Mouse (Mus musculus) liver, embryonic 16.5 days (tissue): ENCODE data around the gene Syt6. TPM values are rescaled to one million over a fixed set of nuclear protein-coding genes. Genes with fewer than 3 reads are reported as not detected.

Experiments
- ATAC-seq: fragments of 200-750 bp; cut with Nextera tagmentation; 2 replicates; pipeline ENCODE4 v1.8.0; 2017; ENCODE audit warnings: low read depth, mild to moderate bottlenecking, moderate number of reproducible peaks, moderate library complexity
- H3K27ac ChIP-seq: fragments of 300-500 bp; sonication (generic); 2 replicates; pipeline ENCODE4 v1.5.1; 2014; ENCODE audit warnings: mild to moderate bottlenecking, low read length
- H3K27me3 ChIP-seq: fragments of 300-500 bp; sonication (generic); 2 replicates; pipeline ENCODE4 v1.6.1; 2014; ENCODE audit warnings: low read depth, low read length, mixed read lengths; ENCODE audit not compliant: control insufficient read depth, insufficient read depth
- H3K36me3 ChIP-seq: fragments of 300-500 bp; sonication (generic); 2 replicates; pipeline ENCODE4 v1.6.1; 2014; ENCODE audit warnings: mild to moderate bottlenecking; ENCODE audit not compliant: control insufficient read depth, insufficient read depth
- H3K4me1 ChIP-seq: fragments of 300-500 bp; sonication (generic); 2 replicates; pipeline ENCODE4 v1.6.1; 2014; ENCODE audit warnings: low read depth, low read length, mixed read lengths; ENCODE audit not compliant: control insufficient read depth
- H3K4me2 ChIP-seq: fragments of 300-500 bp; sonication (generic); 2 replicates; pipeline ENCODE4 v1.6.1; 2014; ENCODE audit warnings: low read depth, low read length, mixed read lengths
- H3K4me3 ChIP-seq: fragments of 300-500 bp; sonication (generic); 2 replicates; pipeline ENCODE4 v1.5.1; 2014; ENCODE audit warnings: low read depth, mild to moderate bottlenecking, low read length
- H3K9ac ChIP-seq: fragments of 300-500 bp; sonication (generic); 2 replicates; pipeline ENCODE4 v1.6.1; 2014; ENCODE audit warnings: low read depth, low read length
- H3K9me3 ChIP-seq: fragments of 300-500 bp; sonication (generic); replicated peaks from 2 replicates; pipeline ENCODE4 v1.6.1; 2016; ENCODE audit warnings: low read length; ENCODE audit not compliant: control insufficient read depth
- WGBS: fragments of 180-500 bp; shearing (Covaris S2); extraction: QIAGEN DNeasy Blood & Tissue Kit; methylation state at CpG from one replicate; pipeline ENCODE4 v1.1.7; 2014; ENCODE audit not compliant: insufficient replicate concordance; 5-methylcytosine and 5-hydroxymethylcytosine counted together
- polyA plus RNA-seq: library from polyadenylated mRNA; unstranded; fragments of >200 nt; fragmentation: Nextera tagmentation; extraction: Ambion mirVana; gene quantifications from 2 replicates; pipeline ENCODE4 v1.2.1, GENCODE M21; 2015

Gene Syt6
- polyA plus RNA-seq, 1 experiment from 2014 or later, result not detected

DNA sequence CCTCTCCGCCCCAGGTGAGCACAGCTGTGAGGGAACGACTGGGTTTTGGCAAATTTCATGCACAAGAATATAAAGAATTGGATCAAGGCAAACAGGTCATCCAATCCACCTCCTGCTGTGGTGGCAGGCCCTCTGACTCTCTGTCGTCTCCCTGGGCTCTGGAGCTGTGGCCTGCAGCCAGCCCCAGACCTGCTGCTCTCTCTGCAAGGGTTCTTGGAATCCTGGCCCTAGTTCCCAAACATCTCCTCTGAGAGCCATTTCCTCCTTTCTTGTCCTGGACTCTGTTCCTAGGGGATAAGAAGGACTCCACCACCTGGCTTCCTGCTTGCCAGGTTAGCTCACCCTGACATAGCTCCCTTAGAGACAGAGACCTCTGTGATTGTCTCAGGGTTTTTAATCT, 7.8 kb upstream of the Syt6 start:
- no peak overlapping the region for H3K4me2 ChIP-seq
- no peak for ATAC-seq

DNA sequence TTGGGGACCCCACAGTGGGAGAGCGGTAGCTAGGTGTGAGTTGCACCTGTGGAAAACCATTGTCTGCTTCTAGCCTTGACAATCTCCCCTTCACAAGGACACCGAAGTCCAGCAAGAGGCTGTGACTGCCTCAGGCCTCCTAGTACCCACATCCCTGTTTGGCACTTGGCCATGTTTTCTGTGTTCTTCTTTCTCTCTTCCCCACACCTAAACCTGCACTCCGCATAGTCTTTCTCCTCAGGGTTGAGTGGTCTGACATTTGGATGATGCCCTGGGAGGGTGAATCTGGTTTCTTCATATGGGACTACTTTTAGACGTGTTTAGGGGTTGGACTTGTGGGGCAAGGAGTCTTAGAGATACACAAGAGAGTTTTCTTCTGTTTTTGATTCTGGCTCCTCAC, 2.5 kb upstream of the Syt6 start:
- 48% methylated on average over 4 of the region's 4 CpGs for WGBS

More for the DNA sequence above, 7.8 kb upstream of the Syt6 start:
- WGBS, result 44% methylated on average over 3 of the region's 3 CpGs
- no peak overlapping the region for H3K9ac ChIP-seq
- H3K36me3 ChIP-seq, result no peaks in the 10 kb centered on the region
- H3K4me3 ChIP-seq, result no peak overlapping the region
- no peaks in the 10 kb centered on the region; the same call in 1 of the 2 replicates for H3K27me3 ChIP-seq
- no peaks in the 10 kb centered on the region for H3K9me3 ChIP-seq
- H3K27ac ChIP-seq, result no peak overlapping the region
- no peaks in the 10 kb centered on the region for H3K4me1 ChIP-seq

DNA sequence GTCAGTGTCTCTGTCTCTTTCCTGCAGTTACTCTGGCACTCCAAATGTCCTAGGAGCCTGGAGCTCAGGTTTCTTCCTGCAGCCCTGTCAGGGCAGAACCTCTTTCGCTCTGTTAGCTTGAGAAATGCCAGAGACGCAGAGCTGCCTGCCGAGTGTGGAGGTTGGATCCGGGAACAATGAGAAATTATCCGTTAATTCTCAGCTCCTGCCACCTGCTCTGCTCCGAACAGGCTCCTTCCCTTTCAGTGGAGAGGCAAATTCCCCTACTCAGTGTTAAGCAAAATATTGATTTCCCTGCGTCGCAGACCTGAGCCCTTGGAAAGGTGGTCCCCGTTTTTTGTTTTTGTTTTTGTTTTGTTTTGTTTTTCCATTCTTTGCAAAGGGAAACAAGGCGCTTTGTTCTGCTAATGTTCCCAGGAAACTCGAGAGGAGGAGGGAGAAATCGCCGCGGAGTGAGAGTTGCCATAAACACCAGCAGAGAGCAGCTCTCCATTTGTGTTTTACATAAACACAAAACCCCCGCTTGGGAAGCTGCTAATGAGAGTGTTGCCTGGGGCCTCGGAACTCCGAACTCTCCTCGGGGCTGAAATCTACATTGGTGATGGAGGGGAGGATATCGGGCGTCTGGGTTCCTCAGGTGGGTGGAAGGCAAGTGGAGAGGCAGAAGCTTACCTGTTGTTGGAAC, 1.8 kb upstream of the Syt6 start:
- 3% methylated on average over 20 of the region's 20 CpGs for WGBS
- Histone ChIP-seq H3K36me3 (no peaks in the 10 kb centered on the region), H3K9ac (no peak overlapping the region), H3K4me3 (no peak overlapping the region), H3K27me3 (peaks cover 59% of the 10 kb centered on the region), H3K4me2 (no peak overlapping the region), H3K27ac (no peak overlapping the region), H3K4me1 (no peaks in the 10 kb centered on the region; the same call in 1 of the 2 replicates), H3K9me3 (no peaks in the 10 kb centered on the region)
- ATAC-seq, result no peak

More for the DNA sequence above, 2.5 kb upstream of the Syt6 start:
- H3K4me2 ChIP-seq, result no peak overlapping the region
- H3K27ac ChIP-seq, result no peak overlapping the region
- H3K4me3 ChIP-seq, result no peak overlapping the region
- H3K4me1 ChIP-seq, result no peaks in the 10 kb centered on the region; the same call in 1 of the 2 replicates
- ATAC-seq, result no peak
- H3K27me3 ChIP-seq, result peaks cover 52% of the 10 kb centered on the region
- no peaks in the 10 kb centered on the region for H3K36me3 ChIP-seq
- no peaks in the 10 kb centered on the region for H3K9me3 ChIP-seq
- no peak overlapping the region for H3K9ac ChIP-seq

DNA sequence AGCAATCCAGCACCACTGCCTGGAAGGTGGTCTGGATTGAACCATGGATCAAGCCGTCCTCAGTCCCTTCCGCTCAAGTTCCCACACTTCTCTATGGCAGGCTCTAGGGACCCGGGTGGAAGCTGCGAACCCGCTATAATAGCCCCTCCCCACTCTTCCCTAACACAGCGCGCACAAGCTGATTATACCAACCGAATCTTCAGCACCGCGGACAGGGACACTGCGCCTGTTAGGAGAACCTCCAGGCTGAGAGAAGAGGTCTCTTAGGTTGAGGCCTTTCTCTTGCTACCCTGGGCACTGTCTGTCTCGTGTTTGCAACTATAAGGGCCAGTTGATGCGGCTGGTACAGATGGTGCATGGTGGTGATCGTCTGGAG, 1.3 kb upstream of the Syt6 start:
- Histone ChIP-seq H3K36me3 (no peaks in the 10 kb centered on the region), H3K27ac (no peak overlapping the region), H3K9me3 (no peaks in the 10 kb centered on the region), H3K4me3 (no peak overlapping the region), H3K4me2 (no peak overlapping the region), H3K27me3 (peaks cover 59% of the 10 kb centered on the region), H3K9ac (no peak overlapping the region), H3K4me1 (no peaks in the 10 kb centered on the region; the same call in 1 of the 2 replicates)
- under 1% methylated on average over 14 of the region's 14 CpGs for WGBS
- no peak for ATAC-seq

DNA sequence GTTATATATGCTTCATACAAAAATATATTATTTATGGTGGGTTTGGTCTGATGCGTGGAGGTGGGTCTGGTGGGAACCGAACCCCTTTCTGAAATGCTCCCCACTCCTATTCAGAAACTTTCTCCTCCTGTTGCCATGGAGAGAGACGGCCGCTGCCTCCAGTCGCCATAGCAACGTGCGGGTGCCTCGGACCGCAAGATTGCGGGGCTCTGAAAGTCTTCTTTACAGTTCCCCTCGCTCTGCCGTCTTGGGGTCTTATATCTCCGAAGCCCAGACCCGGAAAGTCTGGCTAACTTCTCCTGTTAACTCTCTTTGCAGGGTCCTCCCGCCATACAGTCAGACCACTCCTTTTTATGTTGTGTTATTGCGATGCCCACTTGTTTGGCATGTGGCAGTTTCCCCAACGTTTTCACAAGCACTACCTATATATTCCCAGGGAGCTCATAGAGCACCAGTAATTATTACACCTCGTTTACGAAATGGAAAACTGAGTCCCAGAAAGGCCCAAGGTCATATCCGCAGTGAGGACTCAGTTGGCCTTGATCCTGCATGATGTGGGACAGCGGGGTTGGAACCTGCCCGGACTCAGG, 370 bp upstream of the Syt6 start:
- H3K9ac ChIP-seq, result no peak overlapping the region
- peaks cover 59% of the 10 kb centered on the region for H3K27me3 ChIP-seq
- H3K36me3 ChIP-seq, result no peaks in the 10 kb centered on the region
- 11% methylated on average over 22 of the region's 22 CpGs for WGBS
- H3K9me3 ChIP-seq, result no peaks in the 10 kb centered on the region
- H3K4me3 ChIP-seq, result no peak overlapping the region
- H3K4me2 ChIP-seq, result no peak overlapping the region
- no peak overlapping the region for H3K27ac ChIP-seq
- ATAC-seq, result no peak
- H3K4me1 ChIP-seq, result no peaks in the 10 kb centered on the region; the same call in 1 of the 2 replicates

DNA sequence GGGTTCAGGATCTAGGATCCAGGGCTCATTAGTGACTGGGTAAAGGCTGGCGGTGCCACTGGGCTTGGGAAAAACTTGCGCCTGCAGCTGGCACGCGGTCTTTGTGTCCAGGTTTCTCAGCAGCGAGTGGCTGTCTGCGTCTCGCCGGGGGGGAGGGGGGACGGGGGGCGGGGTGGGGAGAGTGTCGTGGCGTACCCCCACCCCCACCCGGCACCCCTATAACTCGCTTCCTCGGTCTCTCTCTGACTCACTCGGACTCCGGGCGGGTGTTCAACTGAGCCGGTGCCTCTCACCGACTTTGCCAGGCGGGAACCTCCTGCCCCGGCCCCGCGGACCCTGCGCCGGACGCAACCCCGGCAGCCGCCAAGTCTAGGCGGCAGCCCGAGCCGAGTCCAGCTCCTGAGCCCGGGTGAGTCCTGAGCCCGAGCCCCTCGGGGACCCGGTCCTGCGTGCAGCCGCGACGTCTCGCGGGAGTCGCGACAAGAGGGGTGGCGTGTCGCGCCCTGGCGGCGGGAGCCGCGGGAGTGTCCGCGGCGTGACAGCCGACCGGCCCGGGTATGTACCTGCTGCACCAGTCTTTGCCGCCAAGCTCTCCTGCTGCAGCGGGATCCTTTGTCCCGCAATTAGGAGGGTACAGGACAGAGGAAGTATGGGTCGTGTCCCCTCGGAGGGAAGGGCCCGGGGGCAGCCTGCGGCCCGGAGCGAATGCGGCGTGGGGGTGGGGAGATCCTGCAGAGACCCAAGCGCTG, 1.0 kb downstream of the Syt6 start:
- Histone ChIP-seq H3K36me3 (no peaks in the 10 kb centered on the region), H3K9ac (no peak overlapping the region), H3K4me2 (peak overlapping the region; percentile 53), H3K9me3 (no peaks in the 10 kb centered on the region), H3K27me3 (peaks cover 59% of the 10 kb centered on the region), H3K4me1 (no peaks in the 10 kb centered on the region; the same call in 1 of the 2 replicates), H3K27ac (no peak overlapping the region), H3K4me3 (peak overlapping the region; percentile 48)
- 1% methylated on average over 67 of the region's 69 CpGs for WGBS
- ATAC-seq, result no peak

DNA sequence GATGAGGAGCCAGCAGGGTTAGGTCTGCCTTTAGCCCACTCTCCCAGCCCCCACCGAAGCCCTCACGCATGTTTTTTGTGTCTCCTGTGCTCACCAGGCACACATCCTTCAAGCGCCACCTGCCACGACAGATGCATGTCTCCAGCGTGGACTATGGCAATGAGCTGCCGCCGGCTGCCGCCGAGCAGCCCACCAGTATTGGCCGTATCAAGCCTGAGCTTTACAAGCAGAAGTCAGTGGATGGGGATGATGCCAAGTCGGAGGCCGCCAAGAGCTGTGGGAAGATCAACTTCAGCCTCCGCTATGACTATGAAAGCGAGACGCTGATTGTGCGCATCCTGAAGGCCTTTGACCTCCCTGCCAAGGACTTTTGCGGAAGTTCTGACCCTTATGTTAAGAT, 12.1 kb downstream of the Syt6 start:
- H3K36me3 ChIP-seq, result no peaks in the 10 kb centered on the region
- WGBS, result 79% methylated on average over 17 of the region's 17 CpGs
- H3K4me3 ChIP-seq, result no peak overlapping the region
- ATAC-seq, result no peak
- H3K4me1 ChIP-seq, result no peaks in the 10 kb centered on the region
- no peaks in the 10 kb centered on the region for H3K9me3 ChIP-seq
- H3K9ac ChIP-seq, result no peak overlapping the region
- H3K27me3 ChIP-seq, result no peaks in the 10 kb centered on the region
- no peak overlapping the region for H3K27ac ChIP-seq
- no peak overlapping the region for H3K4me2 ChIP-seq

DNA sequence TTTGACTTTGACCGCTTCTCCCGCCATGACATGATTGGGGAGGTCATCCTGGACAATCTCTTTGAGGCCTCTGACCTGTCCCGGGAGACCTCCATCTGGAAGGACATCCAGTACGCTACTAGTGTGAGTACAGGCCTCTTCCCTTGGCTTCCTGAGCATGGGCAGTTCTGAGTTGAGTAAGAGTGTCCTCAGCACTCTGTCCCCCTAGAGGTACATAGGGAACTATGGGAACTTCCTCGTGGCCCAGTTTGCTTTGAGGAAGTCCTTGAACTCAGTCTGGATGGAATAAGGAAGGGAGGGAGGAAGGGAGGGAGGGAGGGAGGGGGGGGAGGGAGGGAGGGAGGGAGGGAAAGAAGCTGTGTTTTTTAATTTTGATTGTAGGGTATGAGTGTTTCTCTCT, 12.6 kb downstream of the Syt6 start:
- WGBS, result 58% methylated on average over 5 of the region's 5 CpGs
- no peaks in the 10 kb centered on the region for H3K27me3 ChIP-seq
- H3K36me3 ChIP-seq, result no peaks in the 10 kb centered on the region
- H3K9me3 ChIP-seq, result no peaks in the 10 kb centered on the region
- H3K27ac ChIP-seq, result no peak overlapping the region
- no peak overlapping the region for H3K9ac ChIP-seq
- ATAC-seq, result no peak
- no peak overlapping the region for H3K4me3 ChIP-seq
- H3K4me2 ChIP-seq, result no peak overlapping the region
- H3K4me1 ChIP-seq, result no peaks in the 10 kb centered on the region

DNA sequence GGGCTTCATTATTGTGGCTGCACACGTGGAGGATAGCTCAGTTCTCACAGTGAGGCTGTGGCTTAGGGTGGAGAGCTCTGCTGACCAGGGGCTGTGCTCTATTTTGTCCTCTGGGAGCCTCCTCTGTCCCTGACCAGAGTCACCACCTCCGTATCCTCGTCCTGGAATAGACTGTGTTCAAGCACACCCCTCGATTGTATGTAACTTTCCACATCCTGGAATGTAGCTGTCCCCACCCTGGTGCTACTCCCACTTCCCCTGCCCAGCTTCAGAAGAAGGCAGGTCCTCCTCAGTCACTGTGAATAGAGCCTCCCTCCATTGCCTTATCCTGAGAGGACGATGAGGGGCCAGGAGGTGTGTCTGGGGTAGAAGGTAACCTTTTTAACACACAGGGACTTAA, 14.6 kb downstream of the Syt6 start:
- H3K36me3 ChIP-seq, result no peaks in the 10 kb centered on the region
- WGBS, result 30% methylated on average over 5 of the region's 5 CpGs
- H3K9me3 ChIP-seq, result no peaks in the 10 kb centered on the region
- H3K4me2 ChIP-seq, result no peak overlapping the region
- H3K27ac ChIP-seq, result no peak overlapping the region
- no peak overlapping the region for H3K9ac ChIP-seq
- H3K4me1 ChIP-seq, result no peaks in the 10 kb centered on the region
- ATAC-seq, result no peak
- no peak overlapping the region for H3K4me3 ChIP-seq
- H3K27me3 ChIP-seq, result no peaks in the 10 kb centered on the region
